Mouse (Mus musculus): ENCODE measurements around the gene Tmem200b.

GRCm38 (mm10) chr4:131968873-131969272 is 47.3 kb downstream of the Tmem200b start:
- TF ChIP-seq POLR2A (IDR thresholded peaks at IDR 0.05; ENCODE audit: low read depth, low read length): no peak
- TF ChIP-seq CTCF (IDR thresholded peaks at IDR 0.05; ENCODE audit: extremely low read depth, insufficient read length, insufficient replicate concordance, low read depth, low read length): no peak
